In genomic region chr5:133532678-133533077, GRCm38 (mm10) we compare ENCODE assay signal across 9 mouse cellular contexts.
DNase-seq lines count a peak whose midpoint lies in the region; ATAC-seq lines count a peak whose summit lies in the region.
"Had no signal": no experiment of that assay in that cellular context is flagged by ENCODE, and none has a peak within 500 bp of the region (broad histone marks: within the 10 kb centered on the region; RNA-seq: fewer than 3 reads in every experiment).

No protein-coding gene starts in this region.

- no peak overlapping the region for H3K9ac ChIP-seq in embryonic facial prominence, embryonic 14.5 days (ENCODE audit: low read depth, low read length)

- H3K36me3 ChIP-seq in heart, embryonic 10.5 days = no peaks in the 10 kb centered on the region
- H3K36me3 ChIP-seq in embryonic facial prominence, embryonic 14.5 days (ENCODE audit: control insufficient read depth, insufficient read depth, low read length) = no peaks in the 10 kb centered on the region

- H3K4me3 ChIP-seq in heart, embryonic 10.5 days = no peak overlapping the region
- no peak overlapping the region for H3K4me3 ChIP-seq in embryonic facial prominence, embryonic 14.5 days (ENCODE audit: low read depth, low read length)
- H3K4me3 ChIP-seq: myocyte had no signal

- H3K27ac ChIP-seq in heart, embryonic 10.5 days = no peak overlapping the region
- no peak overlapping the region for H3K27ac ChIP-seq in embryonic facial prominence, embryonic 14.5 days (replicated peaks; ENCODE audit: low read depth, low read length)

- H3K27me3 ChIP-seq in heart, embryonic 10.5 days (ENCODE audit: insufficient read depth, poor library complexity, severe bottlenecking) = no peaks in the 10 kb centered on the region
- H3K27me3 ChIP-seq in embryonic facial prominence, embryonic 14.5 days (replicated peaks; ENCODE audit: control insufficient read depth, insufficient read depth, low read length) = no peaks in the 10 kb centered on the region

- intact Hi-C loops in heart, postnatal 14 days (cut with DNase I) = no loop called here

- no peak overlapping the region for H3K4me2 ChIP-seq in embryonic facial prominence, embryonic 14.5 days (ENCODE audit: low read depth, low read length)

- no peaks in the 10 kb centered on the region for H3K9me3 ChIP-seq in heart, embryonic 10.5 days
- no peaks in the 10 kb centered on the region for H3K9me3 ChIP-seq in embryonic facial prominence, embryonic 14.5 days (ENCODE audit: control insufficient read depth, low read length)

- ATAC-seq in embryonic facial prominence, embryonic 14.5 days (ENCODE audit: low read depth) = no peak

- DNase-seq in heart, postnatal 14 days = peak; percentile 4 to 14
- DNase-seq in heart, embryonic 10.5 days (ENCODE audit: low spot score) = no peak
- DNase-seq in testis, postnatal 10 days (ENCODE audit: low spot score) = peak; percentile 42
- no peak for DNase-seq in testis, postnatal 14 days (ENCODE audit: low spot score)
- peak; percentile 12 for DNase-seq in embryonic facial prominence, embryonic 14.5 days (ENCODE audit: low spot score)
- peak; percentile 45 for DNase-seq in telencephalon, adult 2 months (ENCODE audit: low read depth, low spot score)
- DNase-seq in thymus, postnatal 36 days = no peak
- no peak for DNase-seq in urinary bladder, postnatal 10 days (ENCODE audit: low spot score)

- no peaks in the 10 kb centered on the region for H3K4me1 ChIP-seq in heart, embryonic 10.5 days
- no peaks in the 10 kb centered on the region for H3K4me1 ChIP-seq in embryonic facial prominence, embryonic 14.5 days (ENCODE audit: control insufficient read depth, insufficient read depth, low read length)

Comparison
In these comparisons a context has a peak if more than half of its experiments do, and no peak if none do; other contexts are left out.
1. DNase-seq: peak in heart, postnatal 14 days (2 of 2), testis, postnatal 10 days (single experiment), embryonic facial prominence, embryonic 14.5 days (single experiment) and telencephalon, adult 2 months (single experiment); none in heart, embryonic 10.5 days (single experiment), testis, postnatal 14 days (single experiment), thymus, postnatal 36 days (0 of 2) and urinary bladder, postnatal 10 days (single experiment).